Mouse (Mus musculus): ENCODE data around the gene Hcn1. TPM values are rescaled to one million over a fixed set of nuclear protein-coding genes. Genes with fewer than 3 reads are reported as not detected.

Hcn1 gene
- polyA plus RNA-seq, 1 experiment = not detected

GRCm38 (mm10) chr13:117687670-117688069 is 85.5 kb downstream of the Hcn1 start:
- DNase-seq (ENCODE audit: low read depth in 1 of 2, low spot score in 2 of 2) = no peak
- 90% methylated on average over 7 of the region's 7 CpGs for WGBS
- Histone ChIP-seq H3K27ac (ENCODE audit: insufficient read depth, low read length) (no peak overlapping the region), H3K36me3 (ENCODE audit: control insufficient read depth, insufficient read depth, low read length) (no peaks in the 10 kb centered on the region), H3K4me1 (ENCODE audit: control insufficient read depth, insufficient read depth, insufficient read length) (no peaks in the 10 kb centered on the region), H3K4me3 (ENCODE audit: extremely low read depth, insufficient read depth, insufficient read length) (no peak overlapping the region), H3K27me3 (ENCODE audit: control insufficient read depth, insufficient read depth, low read length) (no peaks in the 10 kb centered on the region)
- TF ChIP-seq POLR2A (IDR thresholded peaks at IDR 0.05; ENCODE audit: low read depth, low read length) (no peak), CTCF (IDR thresholded peaks at IDR 0.05; ENCODE audit: extremely low read depth, insufficient read depth, insufficient read length, insufficient replicate concordance) (no peak)

GRCm38 (mm10) chr13:117694729-117695332 is 92.7 kb downstream of the Hcn1 start:
- H3K27me3 ChIP-seq (ENCODE audit: control insufficient read depth, insufficient read depth, low read length) = no peaks in the 10 kb centered on the region
- no peak for DNase-seq (ENCODE audit: low read depth in 1 of 2, low spot score in 2 of 2)
- H3K4me1 ChIP-seq (ENCODE audit: control insufficient read depth, insufficient read depth, insufficient read length) = no peaks in the 10 kb centered on the region
- H3K27ac ChIP-seq (ENCODE audit: insufficient read depth, low read length) = no peak overlapping the region
- no peaks in the 10 kb centered on the region for H3K36me3 ChIP-seq (ENCODE audit: control insufficient read depth, insufficient read depth, low read length)
- WGBS = 74% methylated on average over 1 of the region's 1 CpGs
- no peak overlapping the region for H3K4me3 ChIP-seq (ENCODE audit: extremely low read depth, insufficient read depth, insufficient read length)
- no peak for TF ChIP-seq POLR2A (IDR thresholded peaks at IDR 0.05; ENCODE audit: low read depth, low read length)
- TF ChIP-seq CTCF (IDR thresholded peaks at IDR 0.05; ENCODE audit: extremely low read depth, insufficient read depth, insufficient read length, insufficient replicate concordance) = no peak

DNA sequence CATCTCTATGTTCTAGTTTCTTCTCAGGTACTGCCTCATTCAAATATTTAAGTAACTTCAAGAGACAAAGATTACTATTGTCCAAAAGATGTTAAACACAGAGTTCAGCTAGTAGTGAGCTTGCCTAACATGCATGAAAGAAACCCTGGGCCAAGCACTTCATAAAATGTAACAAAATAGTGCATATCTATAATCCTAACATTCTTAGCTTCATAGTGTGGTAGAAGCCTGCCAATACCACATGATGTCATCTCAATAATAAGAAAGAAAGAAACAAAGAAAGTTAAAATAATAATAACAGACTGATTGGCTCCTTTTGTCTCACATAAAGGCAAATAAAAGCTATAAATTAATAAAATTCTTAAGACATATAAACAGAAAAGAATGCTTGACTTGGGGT is 103.5 kb downstream of the Hcn1 start:
- Histone ChIP-seq H3K4me3 (ENCODE audit: extremely low read depth, insufficient read depth, insufficient read length) (no peak overlapping the region), H3K27me3 (ENCODE audit: control insufficient read depth, insufficient read depth, low read length) (no peaks in the 10 kb centered on the region), H3K4me1 (ENCODE audit: control insufficient read depth, insufficient read depth, insufficient read length) (no peaks in the 10 kb centered on the region), H3K36me3 (ENCODE audit: control insufficient read depth, insufficient read depth, low read length) (no peaks in the 10 kb centered on the region), H3K27ac (ENCODE audit: insufficient read depth, low read length) (no peak overlapping the region)
- TF ChIP-seq CTCF (IDR thresholded peaks at IDR 0.05; ENCODE audit: extremely low read depth, insufficient read depth, insufficient read length, insufficient replicate concordance) (no peak), POLR2A (IDR thresholded peaks at IDR 0.05; ENCODE audit: low read depth, low read length) (no peak)
- DNase-seq (ENCODE audit: low read depth in 1 of 2, low spot score in 2 of 2) = no peak

DNA sequence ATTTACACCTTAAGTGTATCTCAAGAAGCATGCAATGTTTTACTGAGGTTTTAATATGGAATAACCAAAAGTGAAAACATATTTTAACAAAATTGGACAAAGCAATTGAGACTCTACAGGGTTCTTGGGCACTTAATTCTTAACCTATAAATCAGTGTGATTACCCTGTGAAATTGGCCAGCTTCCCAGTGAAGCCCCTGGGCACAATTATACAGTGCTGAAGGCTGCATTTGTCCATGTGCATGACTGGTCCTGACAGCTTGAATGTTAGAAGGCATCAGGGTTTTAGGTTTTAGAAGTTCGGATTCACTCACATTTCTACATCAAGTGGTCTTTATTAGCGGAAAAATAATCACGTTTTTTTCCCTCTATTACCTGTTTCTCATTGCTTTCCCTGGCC is 103.9 kb downstream of the Hcn1 start:
- Histone ChIP-seq H3K4me1 (ENCODE audit: control insufficient read depth, insufficient read depth, insufficient read length) (no peaks in the 10 kb centered on the region), H3K36me3 (ENCODE audit: control insufficient read depth, insufficient read depth, low read length) (no peaks in the 10 kb centered on the region), H3K27me3 (ENCODE audit: control insufficient read depth, insufficient read depth, low read length) (no peaks in the 10 kb centered on the region), H3K27ac (ENCODE audit: insufficient read depth, low read length) (no peak overlapping the region), H3K4me3 (ENCODE audit: extremely low read depth, insufficient read depth, insufficient read length) (no peak overlapping the region)
- WGBS = 91% methylated on average over 3 of the region's 3 CpGs
- TF ChIP-seq CTCF (IDR thresholded peaks at IDR 0.05; ENCODE audit: extremely low read depth, insufficient read depth, insufficient read length, insufficient replicate concordance) (no peak), POLR2A (IDR thresholded peaks at IDR 0.05; ENCODE audit: low read depth, low read length) (no peak)
- no peak for DNase-seq (ENCODE audit: low read depth in 1 of 2, low spot score in 2 of 2)

GRCm38 (mm10) chr13:117706496-117706895 is 104.4 kb downstream of the Hcn1 start:
- 75% methylated on average over 2 of the region's 2 CpGs for WGBS
- no peaks in the 10 kb centered on the region for H3K27me3 ChIP-seq (ENCODE audit: control insufficient read depth, insufficient read depth, low read length)
- no peaks in the 10 kb centered on the region for H3K4me1 ChIP-seq (ENCODE audit: control insufficient read depth, insufficient read depth, insufficient read length)
- no peak overlapping the region for H3K27ac ChIP-seq (ENCODE audit: insufficient read depth, low read length)
- no peak for TF ChIP-seq CTCF (IDR thresholded peaks at IDR 0.05; ENCODE audit: extremely low read depth, insufficient read depth, insufficient read length, insufficient replicate concordance)
- TF ChIP-seq POLR2A (IDR thresholded peaks at IDR 0.05; ENCODE audit: low read depth, low read length) = no peak
- no peak for DNase-seq (ENCODE audit: low read depth in 1 of 2, low spot score in 2 of 2)
- H3K4me3 ChIP-seq (ENCODE audit: extremely low read depth, insufficient read depth, insufficient read length) = no peak overlapping the region
- no peaks in the 10 kb centered on the region for H3K36me3 ChIP-seq (ENCODE audit: control insufficient read depth, insufficient read depth, low read length)

GRCm38 (mm10) chr13:117706986-117707738 is 105.0 kb downstream of the Hcn1 start:
- no peak for TF ChIP-seq CTCF (IDR thresholded peaks at IDR 0.05; ENCODE audit: extremely low read depth, insufficient read depth, insufficient read length, insufficient replicate concordance)
- TF ChIP-seq POLR2A (IDR thresholded peaks at IDR 0.05; ENCODE audit: low read depth, low read length) = no peak
- Histone ChIP-seq H3K27ac (ENCODE audit: insufficient read depth, low read length) (no peak overlapping the region), H3K4me1 (ENCODE audit: control insufficient read depth, insufficient read depth, insufficient read length) (no peaks in the 10 kb centered on the region), H3K27me3 (ENCODE audit: control insufficient read depth, insufficient read depth, low read length) (no peaks in the 10 kb centered on the region), H3K4me3 (ENCODE audit: extremely low read depth, insufficient read depth, insufficient read length) (no peak overlapping the region), H3K36me3 (ENCODE audit: control insufficient read depth, insufficient read depth, low read length) (no peaks in the 10 kb centered on the region)
- 88% methylated on average over 11 of the region's 11 CpGs for WGBS
- no peak for DNase-seq (ENCODE audit: low read depth in 1 of 2, low spot score in 2 of 2)

GRCm38 (mm10) chr13:117710811-117711210 is 108.7 kb downstream of the Hcn1 start:
- H3K27ac ChIP-seq (ENCODE audit: insufficient read depth, low read length) = no peak overlapping the region
- DNase-seq (ENCODE audit: low read depth in 1 of 2, low spot score in 2 of 2) = no peak
- H3K4me1 ChIP-seq (ENCODE audit: control insufficient read depth, insufficient read depth, insufficient read length) = no peaks in the 10 kb centered on the region
- no peaks in the 10 kb centered on the region for H3K27me3 ChIP-seq (ENCODE audit: control insufficient read depth, insufficient read depth, low read length)
- no peak overlapping the region for H3K4me3 ChIP-seq (ENCODE audit: extremely low read depth, insufficient read depth, insufficient read length)
- TF ChIP-seq POLR2A (IDR thresholded peaks at IDR 0.05; ENCODE audit: low read depth, low read length) = no peak
- TF ChIP-seq CTCF (IDR thresholded peaks at IDR 0.05; ENCODE audit: extremely low read depth, insufficient read depth, insufficient read length, insufficient replicate concordance) = no peak
- H3K36me3 ChIP-seq (ENCODE audit: control insufficient read depth, insufficient read depth, low read length) = no peaks in the 10 kb centered on the region
